Mouse (Mus musculus): ENCODE measurements around the gene Myo1e. TPM values are rescaled to one million over a fixed set of nuclear protein-coding genes. Genes with fewer than 3 reads are reported as not detected.
"Not testable (repeated sequence)": the region's sequence is repeated elsewhere in the genome, so short reads cannot be mapped to it uniquely, and the experiment has no call there.

Gene Myo1e
- total RNA-seq, 2 experiments from 2014 or later = 10.6 to 12.2 TPM

DNA sequence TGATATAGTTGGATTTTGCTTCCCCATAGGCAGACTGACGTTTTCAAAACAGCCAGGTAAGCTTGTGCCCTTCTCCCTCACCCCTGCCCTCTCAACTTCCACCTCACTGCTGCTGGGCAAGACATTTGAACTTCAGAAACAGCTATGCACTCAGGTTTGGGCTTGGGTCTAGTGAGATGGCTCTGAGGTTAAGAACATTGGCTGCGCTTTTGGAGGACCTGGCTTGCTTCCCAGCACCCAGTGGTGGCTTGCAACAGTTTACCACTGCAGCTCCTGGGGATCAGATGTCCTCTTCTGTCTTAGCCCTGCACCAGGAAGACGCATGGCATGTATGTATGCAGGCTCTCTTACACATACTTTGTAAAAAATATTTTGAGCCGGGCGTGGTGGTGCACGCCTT is 40.9 kb downstream of the Myo1e start:
- intact Hi-C loops (cut with DNase I) = no loop called here
- DNase-seq (ENCODE audit: low spot score) = no peak

DNA sequence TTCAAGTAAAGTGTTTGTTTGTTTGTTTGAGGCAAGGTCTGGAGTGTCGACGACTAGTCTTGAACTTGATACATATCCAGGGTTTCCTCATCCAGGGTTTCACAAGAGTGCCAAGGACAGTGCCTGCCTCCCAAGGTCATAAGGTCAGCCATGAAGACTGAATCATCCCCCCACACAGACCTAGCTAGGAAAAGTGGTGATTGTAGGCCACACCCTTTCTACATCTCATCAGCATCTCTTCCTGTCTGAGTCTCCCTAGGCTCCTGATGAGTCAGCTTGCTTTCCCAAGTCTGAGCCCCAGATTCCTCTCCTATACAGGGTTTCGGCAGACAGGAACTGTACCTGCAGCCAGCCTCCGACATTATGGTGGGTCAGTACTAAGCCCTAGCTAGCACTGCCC is 41.7 kb downstream of the Myo1e start:
- DNase-seq (ENCODE audit: low spot score) = no peak
- intact Hi-C loops (cut with DNase I) = no loop called here

- no peak for DNase-seq (ENCODE audit: low spot score)
- intact Hi-C loops (cut with DNase I) = no loop called here
Measured at GRCm38 (mm10) chr9:70249881-70250681, 42.9 kb downstream of the Myo1e start.

- intact Hi-C loops (cut with DNase I) = no loop called here
- no peak for DNase-seq (ENCODE audit: low spot score)
Measured at GRCm38 (mm10) chr9:70251441-70251985, 44.4 kb downstream of the Myo1e start.

DNA sequence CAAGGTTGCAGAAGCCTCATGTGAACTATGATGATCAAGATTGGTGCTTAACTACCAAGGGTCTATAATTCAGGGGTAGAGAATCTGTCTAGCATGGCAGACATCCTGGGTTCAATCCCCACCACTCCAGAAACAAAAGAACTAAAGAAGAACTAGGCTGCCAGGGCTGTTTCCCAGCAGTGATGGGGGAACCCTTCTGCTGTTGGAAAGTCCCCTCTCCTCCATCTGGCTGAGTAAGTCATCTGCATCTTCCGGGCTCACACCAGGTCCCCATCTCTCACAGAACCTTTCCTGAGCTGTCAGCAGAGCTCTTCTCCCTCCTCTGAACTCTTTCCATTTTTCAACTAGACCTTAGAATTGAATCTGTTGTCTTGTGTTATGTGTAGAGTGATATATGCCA is 45.9 kb downstream of the Myo1e start:
- intact Hi-C loops (cut with DNase I) = no loop called here
- DNase-seq (ENCODE audit: low spot score) = no peak

- DNase-seq (ENCODE audit: low spot score) = no peak
- intact Hi-C loops (cut with DNase I) = no loop called here
Measured at GRCm38 (mm10) chr9:70255005-70255404, 47.9 kb downstream of the Myo1e start.

DNA sequence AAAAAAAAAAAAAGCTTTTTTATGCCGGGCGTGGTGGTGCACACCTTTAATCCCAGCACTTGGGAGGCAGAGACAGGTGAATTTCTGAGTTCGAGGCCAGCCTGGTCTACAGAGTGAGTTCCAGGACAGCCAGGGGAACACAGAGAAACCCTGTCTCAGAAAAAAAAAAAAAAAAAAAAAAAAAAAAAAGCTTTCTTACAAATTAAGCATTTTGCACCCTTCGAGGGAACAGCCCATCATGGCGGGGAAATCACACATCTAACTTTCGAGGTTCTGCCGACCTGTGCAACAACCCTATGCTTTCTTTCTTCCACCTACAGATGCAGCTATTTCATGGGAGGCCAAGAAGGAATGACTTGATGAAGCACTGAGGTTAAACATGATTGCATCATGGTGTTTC is 48.9 kb downstream of the Myo1e start:
- DNase-seq (ENCODE audit: low spot score); intact Hi-C loops (cut with DNase I): not testable (repeated sequence)

DNA sequence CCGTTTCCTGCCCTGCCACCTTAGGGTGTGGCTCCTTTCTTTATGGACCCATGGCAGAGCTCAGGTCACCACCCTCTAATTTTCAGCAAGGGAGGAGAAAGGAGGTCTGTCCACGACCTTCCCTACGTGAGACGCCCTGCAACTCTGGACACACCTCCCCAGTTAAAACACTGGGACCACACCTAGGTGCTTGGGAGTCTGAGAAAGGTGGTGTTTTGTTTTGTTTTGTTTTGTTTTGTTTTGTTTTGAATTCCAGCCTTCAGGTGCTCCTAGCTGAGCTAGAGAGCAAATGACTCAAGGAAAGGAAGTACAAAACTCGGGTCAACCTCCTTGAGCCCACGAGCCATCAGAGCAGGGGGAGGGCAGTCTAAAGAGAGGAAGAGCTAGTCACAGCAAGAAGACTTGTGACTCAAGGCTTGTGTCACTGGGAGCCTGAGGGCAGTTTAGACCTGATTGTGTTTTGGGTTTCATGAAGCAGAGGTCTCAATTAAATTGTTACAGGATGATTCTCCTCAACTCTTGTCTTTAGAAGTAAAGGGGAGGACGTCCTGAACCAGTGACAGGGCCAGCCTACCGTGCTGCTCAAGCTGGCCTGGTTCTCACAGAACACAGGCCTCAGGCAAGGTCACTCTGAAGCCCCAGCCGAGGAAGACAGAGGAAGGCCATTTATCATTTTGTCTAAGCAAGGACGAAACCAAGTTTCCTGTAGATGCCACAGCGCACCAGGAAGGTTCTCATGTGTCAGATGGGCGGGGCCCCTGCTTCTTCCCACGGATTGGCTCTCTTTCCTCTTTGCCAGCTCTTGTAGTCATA is 50.3 kb downstream of the Myo1e start:
- intact Hi-C loops (cut with DNase I) = no loop called here
- no peak for DNase-seq (ENCODE audit: low spot score)

DNA sequence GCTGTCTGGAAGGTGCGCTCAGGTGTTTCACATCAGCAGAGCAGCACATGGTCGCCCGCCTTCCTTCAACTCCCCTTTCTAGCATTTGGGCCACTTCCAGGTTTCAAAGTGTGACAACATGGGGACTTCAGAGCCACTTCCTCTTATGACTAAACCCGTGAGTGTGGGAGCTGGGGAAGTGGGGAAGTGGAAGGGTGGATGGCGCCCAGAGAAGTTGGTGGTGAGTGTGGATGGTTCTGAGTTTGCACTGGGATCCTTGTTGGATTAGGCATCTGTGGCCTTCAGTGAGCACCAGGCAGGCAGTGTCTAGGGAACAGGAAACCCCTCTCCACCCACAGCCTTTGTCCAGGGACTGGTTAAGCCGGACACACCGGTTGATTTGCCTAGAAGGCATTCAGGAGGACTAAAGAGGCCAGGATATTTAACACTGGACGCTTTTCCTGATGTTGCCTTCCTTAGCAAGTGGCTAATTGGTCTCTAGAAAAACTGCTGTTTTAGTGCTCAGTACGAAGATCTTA is 53.2 kb downstream of the Myo1e start:
- intact Hi-C loops (cut with DNase I) = loop anchor here (5.0 kb wide), 2 partner anchors 38 to 53 kb away; partner anchors contain the start of gene Myo1e
- no peak for DNase-seq (ENCODE audit: low spot score)

DNA sequence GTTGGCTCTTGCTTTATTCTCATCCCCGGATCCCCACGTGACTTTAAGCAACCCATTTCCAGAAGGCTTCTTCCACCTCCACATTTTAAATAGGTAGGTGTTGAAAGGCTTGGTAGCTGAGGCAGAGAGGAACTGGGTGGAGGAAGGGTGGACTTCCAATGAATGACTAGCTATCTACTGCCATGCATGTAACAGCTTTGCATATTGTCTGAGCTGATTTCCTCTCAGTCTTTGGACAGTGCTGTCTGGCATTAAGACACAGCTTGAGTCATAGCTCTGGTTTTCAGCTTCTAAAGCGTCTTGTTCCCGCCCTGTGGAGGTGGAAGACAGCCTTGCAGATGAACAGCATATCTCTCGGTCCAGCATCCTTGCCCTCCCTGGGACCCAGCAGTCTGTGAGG is 54.5 kb downstream of the Myo1e start:
- no peak for DNase-seq (ENCODE audit: low spot score)
- intact Hi-C loops (cut with DNase I) = loop anchor here (5.0 kb wide), 2 partner anchors 39 to 54 kb away; partner anchors contain the start of gene Myo1e

GRCm38 (mm10) chr9:70263134-70263533 is 56.0 kb downstream of the Myo1e start:
- DNase-seq (ENCODE audit: low spot score) = no peak
- intact Hi-C loops (cut with DNase I) = loop anchor here (5.0 kb wide), 2 partner anchors 41 to 56 kb away; partner anchors contain the start of gene Myo1e

- peak; percentile 37 for DNase-seq (ENCODE audit: low spot score)
- intact Hi-C loops (cut with DNase I) = loop anchor here (5.0 kb wide), 2 partner anchors 41 to 56 kb away; partner anchors contain the start of gene Myo1e
Measured at GRCm38 (mm10) chr9:70263735-70264134, 56.6 kb downstream of the Myo1e start.

GRCm38 (mm10) chr9:70265513-70265912 is 58.4 kb downstream of the Myo1e start:
- intact Hi-C loops (cut with DNase I) = no loop called here
- no peak for DNase-seq (ENCODE audit: low spot score)

DNA sequence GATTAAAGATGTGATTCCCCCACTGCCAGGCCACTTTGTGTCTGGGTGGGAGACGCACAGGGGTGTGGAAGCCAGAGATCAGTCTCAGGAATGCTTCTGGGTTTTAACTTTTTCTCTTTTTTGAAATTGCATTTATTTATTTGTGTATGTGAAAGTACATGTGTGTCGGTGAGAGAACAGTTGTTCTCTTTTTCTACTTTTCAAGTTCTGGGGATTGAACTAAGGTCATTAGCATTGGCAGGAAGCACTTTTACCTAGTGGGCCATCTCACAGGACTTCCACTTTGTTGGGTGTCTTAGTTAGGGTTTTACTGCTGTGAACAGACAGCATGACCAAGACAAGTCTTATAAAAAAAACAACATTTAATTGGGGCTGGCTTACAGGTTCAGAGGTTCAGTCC is 59.0 kb downstream of the Myo1e start:
- intact Hi-C loops (cut with DNase I) = no loop called here
- DNase-seq (ENCODE audit: low spot score) = no peak

GRCm38 (mm10) chr9:70267108-70267507 is 60.0 kb downstream of the Myo1e start:
- intact Hi-C loops (cut with DNase I) = no loop called here
- DNase-seq (ENCODE audit: low spot score) = no peak

GRCm38 (mm10) chr9:70269349-70269748 is 62.2 kb downstream of the Myo1e start:
- intact Hi-C loops (cut with DNase I) = no loop called here

GRCm38 (mm10) chr9:70270468-70270867 is 63.3 kb downstream of the Myo1e start:
- intact Hi-C loops (cut with DNase I) = no loop called here
- DNase-seq (ENCODE audit: low spot score) = no peak

More at GRCm38 (mm10) chr9:70269349-70269748, 62.2 kb downstream of the Myo1e start:
- DNase-seq (ENCODE audit: low spot score) = no peak

DNA sequence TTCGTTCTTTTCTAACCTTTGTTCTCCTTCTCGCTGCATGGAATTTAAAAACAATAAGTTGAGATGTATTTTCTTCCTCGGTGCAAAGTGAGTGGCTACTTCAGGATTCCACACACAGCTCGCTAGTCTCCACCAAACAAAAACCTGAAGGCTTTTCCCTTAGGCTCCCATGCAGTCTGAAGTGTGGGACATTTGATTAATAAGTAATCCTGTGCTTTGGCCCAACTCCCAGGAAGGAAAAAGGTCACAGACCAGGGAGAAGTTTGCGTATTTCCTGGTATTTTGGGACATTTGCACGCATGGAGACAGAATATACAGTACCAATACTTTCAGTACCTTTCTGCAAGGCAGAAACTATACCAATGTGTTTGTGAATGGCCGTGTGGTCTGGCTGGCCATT is 64.0 kb downstream of the Myo1e start:
- DNase-seq (ENCODE audit: low spot score) = no peak
- intact Hi-C loops (cut with DNase I) = no loop called here

GRCm38 (mm10) chr9:70271631-70272030 is 64.5 kb downstream of the Myo1e start:
- DNase-seq (ENCODE audit: low spot score) = no peak
- intact Hi-C loops (cut with DNase I) = no loop called here

DNA sequence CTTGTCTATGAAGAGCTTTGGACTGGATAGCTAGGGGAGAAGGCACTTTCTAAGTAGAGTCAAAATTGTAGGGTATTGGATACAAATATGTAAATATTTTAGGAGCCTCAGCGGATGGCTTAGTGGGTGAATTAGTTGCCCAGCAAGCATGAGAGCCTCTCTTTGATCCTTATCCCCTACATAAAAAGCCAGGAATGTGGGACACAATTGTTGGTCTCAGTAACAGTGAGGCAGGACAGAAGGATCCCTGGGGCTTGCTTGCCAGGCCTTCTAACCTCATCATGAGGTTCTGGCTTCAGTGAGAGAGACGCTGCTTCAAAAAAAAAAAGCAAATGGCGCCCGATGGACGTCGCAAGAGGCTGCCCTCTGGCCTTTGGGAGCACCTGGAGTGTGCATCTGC is 66.9 kb downstream of the Myo1e start:
- intact Hi-C loops (cut with DNase I) = no loop called here

More for the DNA sequence above, 66.9 kb downstream of the Myo1e start:
- no peak for DNase-seq (ENCODE audit: low spot score)
